Mouse (Mus musculus) cerebellum, adult 2 months (tissue): ENCODE measurements around the gene Adipoq.

ENCODE experiments used
- CTCF ChIP-seq: fragments of 200-500 bp; IDR thresholded peaks from 2 replicates; pipeline ENCODE4 v1.5.1; 2011; ENCODE audit warnings: low read depth, mild to moderate bottlenecking, control low read depth, low read length, moderate library complexity, borderline replicate concordance; ENCODE audit not compliant: insufficient read depth
- POLR2A ChIP-seq: fragments of 200-500 bp; IDR thresholded peaks from 2 replicates; pipeline ENCODE4 v1.6.1; 2011; ENCODE audit warnings: low read length, control low read depth, borderline replicate concordance; ENCODE audit not compliant: insufficient read depth

GRCm38 (mm10) chr16:23170813-23171212 lies 24.5 kb downstream of the Adipoq start:
- TF ChIP-seq POLR2A (no peak), CTCF (no peak)
